Mouse (Mus musculus): ENCODE measurements around the gene Cbln4. TPM values are rescaled to one million over a fixed set of nuclear protein-coding genes. Genes with fewer than 3 reads are reported as not detected.

The Cbln4 gene
- total RNA-seq (2023) = not detected in 4 replicates

DNA sequence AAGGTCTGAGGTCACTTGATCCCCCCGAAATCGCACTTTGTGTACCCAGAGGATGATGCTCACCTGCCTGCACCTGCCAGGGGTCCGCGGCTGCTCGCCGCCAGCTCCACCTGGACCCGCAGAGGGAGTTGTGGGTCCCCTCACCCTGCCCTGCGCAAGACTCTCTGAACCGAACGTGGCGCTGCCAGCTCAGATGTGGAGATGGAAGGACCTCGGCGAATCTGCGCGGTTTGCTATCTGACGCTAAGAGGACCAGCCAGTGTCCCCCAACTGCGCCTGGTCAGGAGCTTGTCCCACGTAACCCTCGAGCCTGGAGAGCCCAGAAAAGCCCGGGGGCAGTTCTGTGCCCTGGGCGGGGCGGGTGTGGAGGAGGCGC is at the start of gene Cbln4:
Cbln4 (minus strand) TSS at position 232 of the 376 bp plus-strand sequence.

Other genes starting within 250 kb of the Cbln4 start
- not detected in 4 replicates for gene Mc3r, start 205.0 kb upstream of the Cbln4 start, total RNA-seq (2023)